Mouse (Mus musculus): ENCODE data around the gene Dbt. TPM values are rescaled to one million over a fixed set of nuclear protein-coding genes. Genes with fewer than 3 reads are reported as not detected.

The Dbt gene
- 14.8 and 15.1 TPM in 2 replicates for polyA plus RNA-seq (2016; fragmentation: Nextera tagmentation; extraction: Ambion mirVana)

GRCm38 (mm10) chr3:116512904-116513716 is at the start of gene Dbt:
Dbt (plus strand) TSS chr3:116513070.
- peaks cover 11% of the 10 kb centered on the region for H3K4me1 ChIP-seq
- H3K27ac ChIP-seq, result no peak within 1 kb of the TSS
- 1% methylated on average over 36 of the region's 36 CpGs for WGBS
- ATAC-seq (ENCODE audit: low FRiP score), result peak; percentile 95
- H3K9me3 ChIP-seq (replicated peaks), result no peaks in the 10 kb centered on the region
- no peaks in the 10 kb centered on the region for H3K27me3 ChIP-seq
- no peaks in the 10 kb centered on the region for H3K36me3 ChIP-seq
- H3K9ac ChIP-seq, result peak within 1 kb of the TSS; percentile 39
- peak within 1 kb of the TSS; percentile 55 for H3K4me2 ChIP-seq (replicated peaks)
- peak within 1 kb of the TSS; percentile 45 for H3K4me3 ChIP-seq

- Histone ChIP-seq H3K27me3 (no peaks in the 10 kb centered on the region), H3K4me1 (no peaks in the 10 kb centered on the region), H3K4me2 (replicated peaks) (no peak overlapping the region), H3K27ac (no peak overlapping the region), H3K4me3 (no peak overlapping the region), H3K9me3 (replicated peaks) (no peaks in the 10 kb centered on the region), H3K36me3 (no peaks in the 10 kb centered on the region), H3K9ac (no peak overlapping the region)
- no peak for ATAC-seq (ENCODE audit: low FRiP score)
- WGBS, result 59% methylated on average over 2 of the region's 2 CpGs
These were observed 48.6 kb upstream of the Dbt start for GRCm38 (mm10) chr3:116464318-116464717.

GRCm38 (mm10) chr3:116465709-116466108 is 47.2 kb upstream of the Dbt start:
- Histone ChIP-seq H3K27me3 (no peaks in the 10 kb centered on the region), H3K27ac (no peak overlapping the region), H3K9ac (no peak overlapping the region), H3K4me3 (no peak overlapping the region), H3K9me3 (replicated peaks) (no peaks in the 10 kb centered on the region), H3K4me2 (replicated peaks) (no peak overlapping the region), H3K4me1 (no peaks in the 10 kb centered on the region), H3K36me3 (no peaks in the 10 kb centered on the region)
- 90% methylated on average over 12 of the region's 12 CpGs for WGBS
- no peak for ATAC-seq (ENCODE audit: low FRiP score)

GRCm38 (mm10) chr3:116474602-116475001 is 38.3 kb upstream of the Dbt start:
- Histone ChIP-seq H3K36me3 (no peaks in the 10 kb centered on the region), H3K9me3 (replicated peaks) (no peaks in the 10 kb centered on the region), H3K27ac (no peak overlapping the region), H3K4me1 (no peaks in the 10 kb centered on the region), H3K4me2 (replicated peaks) (no peak overlapping the region), H3K27me3 (no peaks in the 10 kb centered on the region), H3K4me3 (no peak overlapping the region), H3K9ac (no peak overlapping the region)
- 82% methylated on average over 11 of the region's 11 CpGs for WGBS
- no peak for ATAC-seq (ENCODE audit: low FRiP score)

- no peak overlapping the region for H3K4me3 ChIP-seq
- H3K27ac ChIP-seq, result no peak overlapping the region
- H3K4me1 ChIP-seq, result peaks cover 4% of the 10 kb centered on the region; the same call in 1 of the 2 replicates
- no peak overlapping the region for H3K9ac ChIP-seq
- no peaks in the 10 kb centered on the region for H3K36me3 ChIP-seq
- H3K9me3 ChIP-seq (replicated peaks), result no peaks in the 10 kb centered on the region
- no peaks in the 10 kb centered on the region for H3K27me3 ChIP-seq
- H3K4me2 ChIP-seq (replicated peaks), result no peak overlapping the region
- WGBS, result 56% methylated on average over 5 of the region's 5 CpGs
- no peak for ATAC-seq (ENCODE audit: low FRiP score)
These were observed 36.1 kb upstream of the Dbt start for GRCm38 (mm10) chr3:116476686-116477298.

GRCm38 (mm10) chr3:116477351-116477750 is 35.5 kb upstream of the Dbt start:
- H3K4me1 ChIP-seq, result peaks cover 4% of the 10 kb centered on the region; the same call in 1 of the 2 replicates
- H3K36me3 ChIP-seq, result no peaks in the 10 kb centered on the region
- H3K9me3 ChIP-seq (replicated peaks), result no peaks in the 10 kb centered on the region
- WGBS, result 76% methylated on average over 7 of the region's 7 CpGs
- H3K9ac ChIP-seq, result no peak overlapping the region
- no peak overlapping the region for H3K27ac ChIP-seq
- H3K4me2 ChIP-seq (replicated peaks), result no peak overlapping the region
- ATAC-seq (ENCODE audit: low FRiP score), result no peak
- H3K4me3 ChIP-seq, result no peak overlapping the region
- no peaks in the 10 kb centered on the region for H3K27me3 ChIP-seq

GRCm38 (mm10) chr3:116480119-116480518 is 32.8 kb upstream of the Dbt start:
- no peak for ATAC-seq (ENCODE audit: low FRiP score)

GRCm38 (mm10) chr3:116480937-116481336 is 31.9 kb upstream of the Dbt start:
- H3K4me3 ChIP-seq, result no peak overlapping the region
- 67% methylated on average over 5 of the region's 5 CpGs for WGBS
- H3K27me3 ChIP-seq, result no peaks in the 10 kb centered on the region
- H3K4me2 ChIP-seq (replicated peaks), result no peak overlapping the region
- H3K4me1 ChIP-seq, result peaks cover 4% of the 10 kb centered on the region; the same call in 1 of the 2 replicates
- H3K27ac ChIP-seq, result no peak overlapping the region
- no peak overlapping the region for H3K9ac ChIP-seq
- H3K36me3 ChIP-seq, result no peaks in the 10 kb centered on the region
- no peak for ATAC-seq (ENCODE audit: low FRiP score)
- no peaks in the 10 kb centered on the region for H3K9me3 ChIP-seq (replicated peaks)

More at GRCm38 (mm10) chr3:116480119-116480518, 32.8 kb upstream of the Dbt start:
- no peaks in the 10 kb centered on the region for H3K27me3 ChIP-seq
- no peak overlapping the region for H3K27ac ChIP-seq
- WGBS, result 28% methylated on average over 2 of the region's 2 CpGs
- H3K4me2 ChIP-seq (replicated peaks), result no peak overlapping the region
- no peak overlapping the region for H3K4me3 ChIP-seq
- H3K9ac ChIP-seq, result no peak overlapping the region
- H3K36me3 ChIP-seq, result no peaks in the 10 kb centered on the region
- H3K4me1 ChIP-seq, result peaks cover 4% of the 10 kb centered on the region; the same call in 1 of the 2 replicates
- no peaks in the 10 kb centered on the region for H3K9me3 ChIP-seq (replicated peaks)

- H3K36me3 ChIP-seq, result peaks cover 15% of the 10 kb centered on the region
- H3K9ac ChIP-seq, result no peak overlapping the region
- no peak overlapping the region for H3K4me2 ChIP-seq (replicated peaks)
- no peak for ATAC-seq (ENCODE audit: low FRiP score)
- H3K27me3 ChIP-seq, result no peaks in the 10 kb centered on the region
- H3K4me1 ChIP-seq, result peaks cover 4% of the 10 kb centered on the region; the same call in 1 of the 2 replicates
- no peaks in the 10 kb centered on the region for H3K9me3 ChIP-seq (replicated peaks)
- H3K4me3 ChIP-seq, result no peak overlapping the region
- WGBS, result 85% methylated on average over 3 of the region's 3 CpGs
- H3K27ac ChIP-seq, result no peak overlapping the region
These were observed 30.1 kb upstream of the Dbt start for GRCm38 (mm10) chr3:116482724-116483123.

- Histone ChIP-seq H3K4me1 (peaks cover 4% of the 10 kb centered on the region; the same call in 1 of the 2 replicates), H3K9me3 (replicated peaks) (no peaks in the 10 kb centered on the region), H3K27me3 (no peaks in the 10 kb centered on the region), H3K27ac (no peak overlapping the region), H3K4me3 (no peak overlapping the region), H3K36me3 (peaks cover 20% of the 10 kb centered on the region), H3K9ac (no peak overlapping the region), H3K4me2 (replicated peaks) (no peak overlapping the region)
- WGBS, result 89% methylated on average over 4 of the region's 4 CpGs
- ATAC-seq (ENCODE audit: low FRiP score), result no peak
These were observed 29.6 kb upstream of the Dbt start for GRCm38 (mm10) chr3:116483271-116483670.

GRCm38 (mm10) chr3:116490920-116491319 is 21.9 kb upstream of the Dbt start:
- no peak overlapping the region for H3K4me3 ChIP-seq
- H3K27ac ChIP-seq, result no peak overlapping the region
- no peaks in the 10 kb centered on the region for H3K27me3 ChIP-seq
- no peaks in the 10 kb centered on the region for H3K4me1 ChIP-seq
- WGBS, result 93% methylated on average over 5 of the region's 5 CpGs
- no peak overlapping the region for H3K9ac ChIP-seq
- H3K9me3 ChIP-seq (replicated peaks), result no peaks in the 10 kb centered on the region
- ATAC-seq (ENCODE audit: low FRiP score), result no peak
- H3K4me2 ChIP-seq (replicated peaks), result no peak overlapping the region
- H3K36me3 ChIP-seq, result peaks cover 87% of the 10 kb centered on the region

- H3K4me1 ChIP-seq, result no peaks in the 10 kb centered on the region
- no peak overlapping the region for H3K4me3 ChIP-seq
- WGBS, result 95% methylated on average over 1 of the region's 1 CpGs
- H3K9me3 ChIP-seq (replicated peaks), result no peaks in the 10 kb centered on the region
- ATAC-seq (ENCODE audit: low FRiP score), result no peak
- no peak overlapping the region for H3K27ac ChIP-seq
- H3K4me2 ChIP-seq (replicated peaks), result no peak overlapping the region
- no peak overlapping the region for H3K9ac ChIP-seq
- no peaks in the 10 kb centered on the region for H3K27me3 ChIP-seq
- H3K36me3 ChIP-seq, result peaks cover 85% of the 10 kb centered on the region
These were observed 20.9 kb upstream of the Dbt start for GRCm38 (mm10) chr3:116491923-116492454.
